Mouse (Mus musculus) retina, embryonic 14.5 days (tissue): ENCODE measurements around the gene Efemp2.

Experiments
- DNase-seq: peaks from one replicate; pipeline ENCODE4 v3.0.0-alpha.2; 2015; ENCODE audit warnings: low spot score

Efemp2 gene

GRCm38 (mm10) chr19:5500330-5500875, 26.6 kb downstream of the Efemp2 start:
- DNase-seq = no peak

GRCm38 (mm10) chr19:5503687-5504086, 29.9 kb downstream of the Efemp2 start, which contains the start of gene 1700020D05Rik:
Gene 1700020D05Rik (minus strand): TSS chr19:5503787.
- DNase-seq = no peak

- DNase-seq = peak; percentile 96
Measured at GRCm38 (mm10) chr19:5510031-5511026, 36.6 kb downstream of the Efemp2 start, which contains the start of gene Snx32. Gene Snx32 (minus strand): TSS chr19:5510538.

GRCm38 (mm10) chr19:5511074-5511632, 37.4 kb downstream of the Efemp2 start:
- no peak for DNase-seq

- DNase-seq = no peak
Measured at GRCm38 (mm10) chr19:5512091-5513004, 38.6 kb downstream of the Efemp2 start.

- no peak for DNase-seq
Measured at GRCm38 (mm10) chr19:5513005-5513349, 39.2 kb downstream of the Efemp2 start.

GRCm38 (mm10) chr19:5515840-5516777, 42.4 kb downstream of the Efemp2 start:
- DNase-seq = peak; percentile 56

- DNase-seq = no peak
Measured at GRCm38 (mm10) chr19:5516906-5517505, 43.3 kb downstream of the Efemp2 start.

- no peak for DNase-seq
Measured at GRCm38 (mm10) chr19:5518721-5519120, 45.0 kb downstream of the Efemp2 start.

- DNase-seq = no peak
Measured at GRCm38 (mm10) chr19:5525204-5525603, 51.5 kb downstream of the Efemp2 start.

GRCm38 (mm10) chr19:5529325-5530137, 55.8 kb downstream of the Efemp2 start:
- DNase-seq = peak; percentile 100

GRCm38 (mm10) chr19:5530138-5530524, 56.4 kb downstream of the Efemp2 start:
- DNase-seq = no peak
